Mouse (Mus musculus) cortical plate, adult 2 months (tissue): ENCODE measurements around the gene Senp5.

Experiments used
- CTCF ChIP-seq: fragments of 200-500 bp; IDR thresholded peaks from 2 replicates; pipeline ENCODE4 v1.5.1; 2011; ENCODE audit warnings: mild to moderate bottlenecking, control low read depth, low read length; ENCODE audit not compliant: insufficient read depth; ENCODE audit errors: extremely low read depth
- POLR2A ChIP-seq: fragments of 200-500 bp; IDR thresholded peaks from 2 replicates; pipeline ENCODE4 v1.6.1; 2011; ENCODE audit warnings: mild to moderate bottlenecking, low read length, control low read depth; ENCODE audit not compliant: insufficient read depth; ENCODE audit errors: extremely low read depth

DNA sequence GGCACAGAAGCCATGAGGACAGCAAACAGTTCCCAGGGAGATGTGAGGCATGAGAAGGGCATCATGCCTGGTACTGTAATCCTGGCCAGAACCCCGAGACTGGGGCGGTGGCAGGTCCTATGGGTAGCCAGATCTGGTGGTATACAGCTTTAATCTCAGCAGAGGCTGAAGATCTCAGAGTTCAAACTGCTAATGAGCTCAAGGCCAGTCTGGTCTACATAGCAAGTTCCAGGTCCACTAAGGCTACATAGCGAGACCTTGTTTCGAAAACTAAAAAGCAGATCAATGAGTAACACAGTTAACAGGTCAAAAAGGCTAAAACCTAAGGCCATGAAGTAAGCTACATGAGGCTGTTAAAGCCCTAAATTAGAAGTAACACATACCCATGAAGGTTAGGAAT, 9.9 kb downstream of the Senp5 start:
- TF ChIP-seq CTCF (no peak), POLR2A (no peak)
